Mouse (Mus musculus) heart, embryonic 16.5 days (tissue): ENCODE measurements around the gene Hsd3b5. TPM values are rescaled to one million over a fixed set of nuclear protein-coding genes. Genes with fewer than 3 reads are reported as not detected.
"Not testable (repeated sequence)": the region's sequence is repeated elsewhere in the genome, so short reads cannot be mapped to it uniquely, and the experiment has no call there.

Experiments used
- ATAC-seq: fragments of 200-750 bp; cut with Nextera tagmentation; replicated peaks from 2 replicates; pipeline ENCODE4 v1.8.0; 2017; ENCODE audit warnings: moderate number of reproducible peaks; ENCODE audit not compliant: insufficient read depth, low FRiP score; ENCODE audit errors: extremely low read depth
- H3K27ac ChIP-seq: fragments of 300-500 bp; sonication (generic); 2 replicates; pipeline ENCODE4 v1.5.1; 2014; ENCODE audit warnings: mild to moderate bottlenecking, low read length, control low read depth, moderate library complexity
- H3K27me3 ChIP-seq: fragments of 300-500 bp; sonication (generic); 2 replicates; pipeline ENCODE4 v1.6.1; 2014; ENCODE audit warnings: low read length, mixed read lengths; ENCODE audit not compliant: control insufficient read depth, insufficient read depth
- H3K36me3 ChIP-seq: fragments of 300-500 bp; sonication (generic); 2 replicates; pipeline ENCODE4 v1.6.1; 2014; ENCODE audit not compliant: control insufficient read depth, insufficient read depth
- H3K4me1 ChIP-seq: fragments of 300-500 bp; sonication (generic); 2 replicates; pipeline ENCODE4 v1.6.1; 2014; ENCODE audit warnings: low read length, mixed read lengths; ENCODE audit not compliant: control insufficient read depth, insufficient read depth
- H3K4me2 ChIP-seq: fragments of 300-500 bp; sonication (generic); 2 replicates; pipeline ENCODE4 v1.6.1; 2014; ENCODE audit warnings: low read depth, mild to moderate bottlenecking, control low read depth, low read length
- H3K4me3 ChIP-seq: fragments of 300-500 bp; sonication (generic); 2 replicates; pipeline ENCODE4 v1.5.1; 2014; ENCODE audit warnings: mild to moderate bottlenecking, control low read depth, low read length
- H3K9ac ChIP-seq: fragments of 300-500 bp; sonication (generic); 2 replicates; pipeline ENCODE4 v1.6.1; 2014; ENCODE audit warnings: low read length, control low read depth
- H3K9me3 ChIP-seq: fragments of 300-500 bp; sonication (generic); replicated peaks from 2 replicates; pipeline ENCODE4 v1.6.1; 2016; ENCODE audit warnings: low read length; ENCODE audit not compliant: control insufficient read depth
- WGBS: fragments of 180-500 bp; shearing (Covaris S2); extraction: QIAGEN DNeasy Blood & Tissue Kit; methylation state at CpG from one replicate; pipeline ENCODE4 v1.1.7; 2014; 5-methylcytosine and 5-hydroxymethylcytosine counted together
- polyA plus RNA-seq: library from polyadenylated mRNA; unstranded; fragments of >200 nt; fragmentation: Nextera tagmentation; extraction: Ambion mirVana; gene quantifications from 2 replicates; pipeline ENCODE4 v1.2.1, GENCODE M21; 2015

Hsd3b5 gene
- polyA plus RNA-seq, 1 experiment from 2014 or later: not detected

GRCm38 (mm10) chr3:98582622-98583021 lies 47.4 kb downstream of the Hsd3b5 start:
- H3K9ac ChIP-seq, H3K4me1 ChIP-seq, H3K4me3 ChIP-seq, H3K9me3 ChIP-seq, H3K36me3 ChIP-seq, H3K27me3 ChIP-seq, H3K4me2 ChIP-seq, ATAC-seq, H3K27ac ChIP-seq: not testable (repeated sequence)

- no CpG with 5 or more reads among the region's 1 CpGs for WGBS
- not testable (repeated sequence) for H3K4me3 ChIP-seq, H3K9ac ChIP-seq, H3K36me3 ChIP-seq, H3K4me1 ChIP-seq, H3K27me3 ChIP-seq, H3K9me3 ChIP-seq, ATAC-seq, H3K27ac ChIP-seq, H3K4me2 ChIP-seq
Observed at GRCm38 (mm10) chr3:98582202-98582601, 47.9 kb downstream of the Hsd3b5 start.

GRCm38 (mm10) chr3:98581024-98581423 lies 49.0 kb downstream of the Hsd3b5 start:
- H3K27me3 ChIP-seq, H3K27ac ChIP-seq, H3K9me3 ChIP-seq, H3K36me3 ChIP-seq, H3K4me2 ChIP-seq, H3K9ac ChIP-seq, ATAC-seq, H3K4me1 ChIP-seq, H3K4me3 ChIP-seq: not testable (repeated sequence)
- WGBS: 29% methylated on average over 1 of the region's 1 CpGs

Other genes with a start within 250 kb of the Hsd3b5 start
- gene Zfp697, start 247.8 kb downstream of the Hsd3b5 start, polyA plus RNA-seq: 9.3 and 9.8 TPM in 2 replicates
- not detected in 2 replicates for gene Gm4450, start 173.1 kb downstream of the Hsd3b5 start, polyA plus RNA-seq
- not detected in 2 replicates for gene Hsd3b4, start 119.7 kb downstream of the Hsd3b5 start, polyA plus RNA-seq
- not detected in 2 replicates for gene Gm10681, start 41.4 kb downstream of the Hsd3b5 start, polyA plus RNA-seq
- gene Hsd3b2, start 94.3 kb upstream of the Hsd3b5 start, polyA plus RNA-seq: 0.05 TPM in 1 of 2 replicates, not detected in the other
- 0.14 and 0.16 TPM in 2 replicates for gene Hsd3b3, start 132.9 kb upstream of the Hsd3b5 start, polyA plus RNA-seq
- gene Hsd3b6, start 184.2 kb upstream of the Hsd3b5 start, polyA plus RNA-seq: 1.5 TPM in 2 replicates
- 0.14 and 0.16 TPM in 2 replicates for gene Hsd3b1, start 229.5 kb upstream of the Hsd3b5 start, polyA plus RNA-seq